Mouse (Mus musculus): ENCODE measurements around the gene Unc93a2. TPM values are rescaled to one million over a fixed set of nuclear protein-coding genes. Genes with fewer than 3 reads are reported as not detected.
"Not testable (repeated sequence)": the region's sequence is repeated elsewhere in the genome, so short reads cannot be mapped to it uniquely, and the experiment has no call there.

Unc93a2 gene
- polyA plus RNA-seq, 1 experiment from 2014 or later = not detected

DNA sequence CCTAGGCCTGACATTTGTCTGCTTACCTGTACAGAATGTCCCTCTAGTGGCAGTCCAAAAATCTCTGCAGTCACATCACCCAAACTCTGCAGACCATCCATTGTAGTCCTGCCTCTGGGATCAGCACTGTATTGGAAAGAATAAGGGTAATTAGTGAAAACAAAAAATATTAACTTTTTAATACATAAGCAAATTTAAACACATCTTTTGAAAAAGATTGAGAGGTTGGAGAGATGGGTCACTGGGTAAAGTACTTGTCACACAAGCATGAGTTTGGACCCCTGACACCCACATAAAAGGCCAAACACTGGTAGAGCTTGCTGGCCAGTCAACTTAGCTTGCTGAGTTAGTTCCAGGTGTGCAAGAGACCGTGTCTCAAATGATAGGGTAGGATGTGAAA, 32.7 kb downstream of the Unc93a2 start, which contains the start of gene Ttll2:
TSS of gene Ttll2 (minus strand) at position 101 of the 400 bp plus-strand sequence.
- not testable (repeated sequence) for H3K4me2 ChIP-seq (ENCODE audit: low read length); H3K4me1 ChIP-seq (replicated peaks; ENCODE audit: insufficient read depth, low read length); H3K36me3 ChIP-seq (ENCODE audit: insufficient read depth, low read length); H3K9ac ChIP-seq (ENCODE audit: low read depth, low read length); DNase-seq (ENCODE audit: low spot score); H3K9me3 ChIP-seq (replicated peaks; ENCODE audit: low read length); H3K27me3 ChIP-seq (ENCODE audit: insufficient read depth, low read length); ATAC-seq (replicated peaks; ENCODE audit: low FRiP score, low read depth); H3K27ac ChIP-seq; H3K4me3 ChIP-seq (replicated peaks; ENCODE audit: low read depth, low read length)
- 88% methylated on average over 1 of the region's 1 CpGs for WGBS

DNA sequence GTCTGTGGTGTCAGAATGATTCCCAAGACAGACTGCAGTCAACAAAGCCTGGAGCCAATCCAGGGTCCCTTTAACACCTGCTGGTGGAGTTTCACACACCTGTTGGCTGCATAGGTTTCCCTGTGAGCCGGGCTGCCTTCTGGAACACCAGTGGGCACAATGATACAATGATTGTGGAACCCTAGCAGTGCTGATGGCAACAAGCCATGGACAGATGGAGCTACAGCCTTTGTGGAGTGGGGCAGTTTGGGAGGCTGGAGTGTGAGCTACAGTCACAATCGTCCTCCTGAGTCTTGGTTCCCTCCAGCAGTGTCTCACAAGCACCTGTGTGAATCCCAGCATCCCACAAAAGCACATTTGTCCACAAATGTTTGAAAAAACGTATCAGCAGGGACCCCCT, 36.5 kb downstream of the Unc93a2 start:
- not testable (repeated sequence) for ATAC-seq (replicated peaks; ENCODE audit: low FRiP score, low read depth); H3K9me3 ChIP-seq (replicated peaks; ENCODE audit: low read length); DNase-seq (ENCODE audit: low spot score); H3K27me3 ChIP-seq (ENCODE audit: insufficient read depth, low read length); H3K4me2 ChIP-seq (ENCODE audit: low read length); H3K9ac ChIP-seq (ENCODE audit: low read depth, low read length); H3K4me3 ChIP-seq (replicated peaks; ENCODE audit: low read depth, low read length); H3K36me3 ChIP-seq (ENCODE audit: insufficient read depth, low read length); H3K27ac ChIP-seq; H3K4me1 ChIP-seq (replicated peaks; ENCODE audit: insufficient read depth, low read length)
- 82% methylated on average over 2 of the region's 3 CpGs for WGBS

DNA sequence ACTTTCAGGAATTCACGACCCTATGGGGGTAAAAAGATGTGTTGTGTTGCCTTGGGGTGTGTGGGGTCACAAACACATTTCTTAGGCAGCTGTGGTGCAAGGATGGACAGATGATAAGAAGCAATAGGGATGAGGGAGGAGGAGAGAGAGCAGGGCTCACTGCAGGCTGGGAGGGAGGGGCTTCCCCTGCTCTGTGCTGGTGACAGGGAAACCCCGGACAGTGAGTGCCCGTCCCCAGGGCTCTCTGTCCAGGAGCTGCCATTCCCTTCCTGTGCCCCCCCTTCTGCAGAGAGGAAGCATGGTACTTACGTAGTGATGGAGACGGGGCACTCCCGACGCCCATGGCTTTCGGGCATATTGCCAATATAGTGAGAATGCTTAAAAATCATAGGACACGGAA, 47.9 kb downstream of the Unc93a2 start:
- DNase-seq (ENCODE audit: low spot score); H3K4me2 ChIP-seq (ENCODE audit: low read length); H3K9me3 ChIP-seq (replicated peaks; ENCODE audit: low read length); H3K4me1 ChIP-seq (replicated peaks; ENCODE audit: insufficient read depth, low read length); H3K27ac ChIP-seq; H3K9ac ChIP-seq (ENCODE audit: low read depth, low read length); H3K4me3 ChIP-seq (replicated peaks; ENCODE audit: low read depth, low read length); ATAC-seq (replicated peaks; ENCODE audit: low FRiP score, low read depth); H3K27me3 ChIP-seq (ENCODE audit: insufficient read depth, low read length); H3K36me3 ChIP-seq (ENCODE audit: insufficient read depth, low read length): not testable (repeated sequence)
- 63% methylated on average over 7 of the region's 9 CpGs for WGBS

DNA sequence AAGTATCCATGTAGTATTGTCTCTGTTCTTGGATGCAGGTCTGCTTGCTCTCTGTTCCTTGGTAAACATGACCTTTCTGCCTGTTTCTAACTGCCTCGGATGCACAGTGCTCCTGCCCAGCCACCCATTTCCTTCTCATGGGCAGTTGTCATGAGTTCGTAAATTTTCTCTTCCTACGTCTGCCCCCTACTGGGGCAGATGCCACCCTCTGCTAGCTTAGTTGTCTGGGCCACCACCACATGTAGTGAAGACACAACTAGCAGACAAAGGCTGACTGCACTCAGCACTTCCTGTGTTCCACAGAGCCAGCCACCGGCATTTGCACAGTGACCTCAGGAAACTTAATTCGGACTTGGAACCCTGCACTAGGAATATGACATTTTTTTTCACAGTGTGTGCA, 52.5 kb downstream of the Unc93a2 start:
- H3K4me1 ChIP-seq (replicated peaks; ENCODE audit: insufficient read depth, low read length); ATAC-seq (replicated peaks; ENCODE audit: low FRiP score, low read depth); H3K27me3 ChIP-seq (ENCODE audit: insufficient read depth, low read length); H3K9me3 ChIP-seq (replicated peaks; ENCODE audit: low read length); H3K36me3 ChIP-seq (ENCODE audit: insufficient read depth, low read length); H3K4me2 ChIP-seq (ENCODE audit: low read length); H3K27ac ChIP-seq; H3K9ac ChIP-seq (ENCODE audit: low read depth, low read length); H3K4me3 ChIP-seq (replicated peaks; ENCODE audit: low read depth, low read length); DNase-seq (ENCODE audit: low spot score): not testable (repeated sequence)
- 49% methylated on average over 3 of the region's 5 CpGs for WGBS

DNA sequence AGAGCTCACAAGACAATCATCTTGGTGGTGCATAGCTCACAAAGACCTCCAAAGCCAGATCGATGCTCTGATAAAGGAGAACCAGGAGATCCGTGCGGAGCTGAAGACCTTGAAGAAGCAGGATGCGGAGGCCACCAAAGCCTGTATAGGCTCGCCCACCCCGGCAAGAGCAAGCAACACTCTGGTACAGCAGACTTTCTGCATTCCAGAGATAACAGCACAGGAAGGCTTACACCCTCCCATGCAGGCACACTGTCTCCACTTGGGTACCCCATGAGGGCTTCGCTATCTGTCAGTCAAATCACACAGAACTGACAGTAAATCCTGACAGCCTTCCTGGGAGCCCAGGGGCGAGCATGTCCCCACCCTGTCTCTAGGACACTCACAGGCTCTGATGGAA, 58.8 kb downstream of the Unc93a2 start:
- H3K9me3 ChIP-seq (replicated peaks; ENCODE audit: low read length); H3K27me3 ChIP-seq (ENCODE audit: insufficient read depth, low read length); H3K4me3 ChIP-seq (replicated peaks; ENCODE audit: low read depth, low read length); ATAC-seq (replicated peaks; ENCODE audit: low FRiP score, low read depth); H3K4me1 ChIP-seq (replicated peaks; ENCODE audit: insufficient read depth, low read length); H3K27ac ChIP-seq; DNase-seq (ENCODE audit: low spot score); H3K4me2 ChIP-seq (ENCODE audit: low read length); H3K9ac ChIP-seq (ENCODE audit: low read depth, low read length); H3K36me3 ChIP-seq (ENCODE audit: insufficient read depth, low read length): not testable (repeated sequence)
- 94% methylated on average over 3 of the region's 8 CpGs for WGBS

GRCm38 (mm10) chr17:7324346-7324745, 60.9 kb downstream of the Unc93a2 start, which contains the start of gene Tcp10a:
Gene Tcp10a (plus strand): TSS chr17:7324646.
- H3K4me2 ChIP-seq (ENCODE audit: low read length); H3K4me1 ChIP-seq (replicated peaks; ENCODE audit: insufficient read depth, low read length); DNase-seq (ENCODE audit: low spot score); H3K4me3 ChIP-seq (replicated peaks; ENCODE audit: low read depth, low read length); ATAC-seq (replicated peaks; ENCODE audit: low FRiP score, low read depth); H3K9ac ChIP-seq (ENCODE audit: low read depth, low read length); H3K9me3 ChIP-seq (replicated peaks; ENCODE audit: low read length); H3K27me3 ChIP-seq (ENCODE audit: insufficient read depth, low read length); H3K27ac ChIP-seq; H3K36me3 ChIP-seq (ENCODE audit: insufficient read depth, low read length): not testable (repeated sequence)
- 90% methylated on average over 3 of the region's 5 CpGs for WGBS

DNA sequence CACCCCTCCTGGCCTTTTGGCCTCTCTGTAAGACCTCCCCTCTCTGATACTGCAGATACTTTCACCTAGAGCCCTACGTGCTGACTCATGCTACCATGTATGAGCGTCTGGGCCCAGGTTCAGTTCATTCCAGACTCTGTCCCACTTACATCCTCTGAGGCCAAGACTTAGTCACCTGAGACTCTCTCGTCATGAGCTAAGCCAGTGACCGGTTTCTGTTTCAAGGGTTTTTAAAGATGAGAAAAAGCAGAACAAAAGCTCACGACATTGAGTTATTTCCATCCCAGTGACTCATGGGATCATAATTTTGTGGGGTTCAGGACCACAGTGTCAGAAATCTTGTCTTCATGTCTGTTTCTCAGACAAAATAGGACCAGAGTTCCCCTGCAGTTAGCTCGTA, 65.5 kb downstream of the Unc93a2 start:
- not testable (repeated sequence) for H3K9me3 ChIP-seq (replicated peaks; ENCODE audit: low read length); H3K27me3 ChIP-seq (ENCODE audit: insufficient read depth, low read length); H3K4me2 ChIP-seq (ENCODE audit: low read length); H3K9ac ChIP-seq (ENCODE audit: low read depth, low read length); ATAC-seq (replicated peaks; ENCODE audit: low FRiP score, low read depth); H3K27ac ChIP-seq; H3K4me1 ChIP-seq (replicated peaks; ENCODE audit: insufficient read depth, low read length); H3K36me3 ChIP-seq (ENCODE audit: insufficient read depth, low read length); DNase-seq (ENCODE audit: low spot score); H3K4me3 ChIP-seq (replicated peaks; ENCODE audit: low read depth, low read length)
- WGBS = 81% methylated on average over 6 of the region's 6 CpGs

DNA sequence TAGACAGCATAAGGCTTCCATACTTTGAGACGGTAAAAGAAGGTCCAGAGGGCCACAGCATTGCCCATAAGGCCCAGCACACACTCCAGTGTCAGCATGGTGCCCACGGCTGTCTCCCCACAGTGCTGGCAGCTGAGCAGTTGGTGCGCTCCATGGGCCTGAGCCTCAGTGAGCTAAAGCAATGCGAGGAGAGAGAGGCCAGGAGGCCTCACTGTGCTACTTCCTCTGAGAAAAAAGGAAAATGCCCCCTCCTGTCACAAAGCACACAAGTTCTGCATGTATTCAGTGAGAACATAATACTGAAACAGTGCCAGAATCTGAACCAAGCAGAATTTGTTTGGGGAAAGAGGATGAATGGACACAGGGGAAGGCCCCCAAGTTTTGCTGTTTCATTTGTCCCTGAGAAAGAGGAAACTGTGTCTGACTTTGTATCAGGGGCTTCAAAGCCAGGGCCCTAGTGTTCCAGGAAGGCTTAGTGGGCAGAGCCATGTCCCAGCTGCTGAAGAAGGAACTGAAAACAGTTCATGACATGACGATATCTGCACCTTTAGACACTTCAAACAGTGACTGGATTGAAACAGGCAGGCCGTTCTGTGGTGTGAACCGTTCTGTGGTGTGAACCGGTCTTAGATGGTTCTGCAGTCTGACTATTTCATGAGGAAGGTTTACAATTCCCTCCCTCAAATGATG, 69.4 kb downstream of the Unc93a2 start:
- H3K4me2 ChIP-seq (ENCODE audit: low read length); H3K4me3 ChIP-seq (replicated peaks; ENCODE audit: low read depth, low read length); H3K27me3 ChIP-seq (ENCODE audit: insufficient read depth, low read length); H3K4me1 ChIP-seq (replicated peaks; ENCODE audit: insufficient read depth, low read length); H3K9me3 ChIP-seq (replicated peaks; ENCODE audit: low read length); ATAC-seq (replicated peaks; ENCODE audit: low FRiP score, low read depth); H3K27ac ChIP-seq; H3K36me3 ChIP-seq (ENCODE audit: insufficient read depth, low read length); DNase-seq (ENCODE audit: low spot score); H3K9ac ChIP-seq (ENCODE audit: low read depth, low read length): not testable (repeated sequence)
- 80% methylated on average over 5 of the region's 8 CpGs for WGBS

Data from kidney, postnatal 0 days (tissue).